Mouse (Mus musculus) natural killer cell, adult 2 months (primary cell): ENCODE data around the gene Peli2.

Experiments
- DNase-seq, 2 experiments: peaks; one replicate each; pipeline ENCODE4 v3.0.0; 2022; ENCODE audit warnings: low spot score in 2 of 2

Gene Peli2

DNA sequence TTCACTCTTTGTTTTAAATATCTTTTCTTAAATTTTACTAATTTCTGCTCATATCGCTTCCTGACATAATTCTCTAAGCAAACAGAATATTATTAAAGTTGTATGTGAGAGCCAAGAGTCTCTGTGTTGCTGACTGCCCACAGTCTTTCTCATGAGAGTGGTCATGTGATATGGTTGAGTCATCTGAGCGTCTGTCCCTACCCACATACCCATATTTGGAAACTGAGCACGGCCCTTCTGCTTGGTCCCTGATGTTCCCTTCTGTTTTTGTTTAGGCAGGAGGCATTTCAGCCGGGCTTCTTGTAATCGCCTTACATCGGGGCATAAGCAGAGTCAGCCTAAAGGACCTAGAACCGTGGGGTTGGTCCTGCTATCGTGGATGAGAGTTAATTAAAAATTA lies 68.7 kb downstream of the Peli2 start:
- no peak for DNase-seq

DNA sequence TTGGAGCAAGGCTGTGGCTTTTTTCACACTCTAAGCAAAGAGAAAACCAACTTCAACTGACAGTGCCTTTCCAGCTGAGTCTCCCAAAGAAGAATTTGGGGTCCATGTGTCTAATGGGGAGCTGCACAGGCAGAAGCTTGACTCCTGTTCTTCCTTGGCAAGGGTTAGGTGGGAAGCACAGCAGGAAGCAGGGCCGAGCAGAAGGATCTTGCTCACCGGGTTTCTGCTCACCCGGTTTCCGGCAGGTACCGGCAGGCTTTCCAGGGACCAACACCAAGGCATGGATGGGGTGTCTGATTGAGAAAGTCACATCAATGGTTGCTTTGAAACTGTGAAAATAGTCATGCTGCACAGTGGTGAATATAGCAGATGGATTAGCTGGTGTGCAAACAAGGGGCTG lies 70.3 kb downstream of the Peli2 start:
- DNase-seq: no peak

DNA sequence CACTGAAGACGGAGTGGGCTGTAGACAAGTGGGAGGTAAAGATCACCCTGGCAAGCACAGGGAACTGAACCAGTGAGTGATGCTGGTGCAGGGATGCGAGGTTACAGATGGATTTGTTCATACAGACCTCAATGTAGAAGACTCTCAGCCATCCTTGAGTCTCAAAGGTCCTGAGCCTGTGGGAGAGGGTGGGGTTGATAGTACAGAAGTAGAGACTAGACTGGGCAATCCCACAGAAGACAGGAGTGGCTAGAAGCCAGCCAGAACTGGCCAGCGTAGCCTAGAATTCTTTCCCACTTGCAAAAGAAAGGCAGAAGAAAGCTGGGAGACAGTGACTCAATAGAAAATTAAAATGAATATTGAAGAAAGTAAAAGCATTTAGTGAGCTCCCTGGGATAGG lies 71.3 kb downstream of the Peli2 start:
- no peak for DNase-seq

- no peak for DNase-seq
Observed at GRCm38 (mm10) chr14:48196804-48197203, 76.2 kb downstream of the Peli2 start.

GRCm38 (mm10) chr14:48197287-48197686 lies 76.7 kb downstream of the Peli2 start:
- DNase-seq: no peak

- no peak for DNase-seq
Observed at GRCm38 (mm10) chr14:48198190-48198954, 77.7 kb downstream of the Peli2 start.

DNA sequence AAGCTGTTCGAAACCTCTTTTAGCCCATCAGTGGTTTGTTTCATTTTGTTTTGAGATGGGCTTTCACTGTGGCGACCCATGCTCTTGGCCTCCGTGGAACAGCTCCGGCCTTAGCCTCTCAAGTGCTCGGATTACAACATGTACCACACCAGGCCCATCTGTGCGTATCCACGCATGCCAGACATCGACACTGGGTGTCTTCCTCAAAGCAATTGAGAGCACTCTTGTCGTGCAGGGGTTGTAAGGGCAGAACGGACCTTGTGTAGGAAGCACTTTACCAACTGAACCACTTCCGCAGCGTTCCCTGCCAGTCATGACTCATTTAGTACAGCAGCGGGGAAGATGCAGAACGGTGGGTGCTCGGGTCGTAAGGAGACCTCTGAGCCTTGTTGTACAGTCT lies 78.3 kb downstream of the Peli2 start:
- no peak for DNase-seq

- no peak for DNase-seq
Observed at GRCm38 (mm10) chr14:48199506-48199905, 78.9 kb downstream of the Peli2 start.

DNA sequence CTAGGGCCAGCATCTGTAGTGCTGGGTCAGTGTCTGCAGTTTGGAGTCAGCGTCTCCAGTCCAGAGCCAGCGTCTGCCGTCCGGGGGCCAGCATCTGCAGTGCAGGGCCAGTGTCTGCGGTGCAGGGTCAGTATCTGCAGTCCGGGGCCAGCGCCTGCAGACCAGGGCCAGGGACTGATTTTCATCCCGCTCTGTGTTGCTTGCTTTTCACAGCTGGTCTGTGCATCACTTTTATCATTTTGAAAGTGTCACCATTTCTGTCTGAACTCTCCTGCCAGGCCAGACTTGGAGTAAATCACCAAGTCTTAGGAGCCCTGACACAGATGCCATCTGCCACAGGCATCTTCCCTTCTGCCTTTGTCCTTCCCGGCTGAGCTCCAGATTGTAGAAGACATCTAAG lies 79.7 kb downstream of the Peli2 start:
- DNase-seq: no peak

- DNase-seq: no peak
Observed at GRCm38 (mm10) chr14:48200788-48201187, 80.2 kb downstream of the Peli2 start.

- DNase-seq: no peak
Observed at GRCm38 (mm10) chr14:48201403-48201802, 80.8 kb downstream of the Peli2 start.

- DNase-seq: peak; percentile 5 to 19
Observed at GRCm38 (mm10) chr14:48202096-48203036, 81.7 kb downstream of the Peli2 start.

DNA sequence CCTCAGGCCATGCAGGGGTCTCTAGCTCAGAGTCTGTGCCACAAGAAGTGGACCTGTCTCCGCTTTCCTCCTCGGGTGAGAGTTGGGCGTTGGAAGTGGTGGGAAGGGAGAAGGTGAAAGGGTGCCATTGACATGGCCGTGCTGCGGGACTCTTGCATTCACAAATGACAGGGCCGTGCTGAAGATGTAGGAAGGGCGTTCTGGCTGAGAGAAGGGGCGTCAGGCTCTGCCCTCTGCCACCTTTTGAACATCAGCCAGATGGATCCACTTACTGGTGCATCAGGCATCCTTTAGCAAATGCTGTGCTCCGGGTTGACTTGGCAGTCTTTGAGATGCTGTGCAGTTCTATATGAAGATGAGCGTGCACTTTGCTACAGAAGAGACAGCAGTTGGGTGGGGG lies 84.4 kb downstream of the Peli2 start:
- DNase-seq: no peak

- no peak for DNase-seq
Observed at GRCm38 (mm10) chr14:48205635-48206034, 85.0 kb downstream of the Peli2 start.

DNA sequence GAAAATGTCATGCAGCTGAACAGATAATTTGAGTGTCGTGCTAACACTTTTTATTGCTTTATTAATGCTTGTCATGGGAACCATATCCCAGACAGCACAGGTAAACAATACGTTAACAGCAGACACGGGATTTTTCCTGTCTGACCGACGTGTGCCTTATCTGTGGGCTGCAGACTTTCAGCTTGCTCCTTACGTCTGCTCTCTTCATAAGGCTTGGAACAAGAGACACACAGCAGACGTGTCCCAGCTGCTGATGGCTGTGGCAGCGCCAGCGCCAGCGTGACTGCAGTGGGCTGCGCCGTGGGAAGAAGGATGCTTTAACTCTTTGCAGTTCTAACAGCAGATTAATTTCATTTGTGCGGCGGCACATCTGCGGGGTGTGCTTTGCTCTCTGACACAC lies 86.5 kb downstream of the Peli2 start:
- DNase-seq: no peak

- DNase-seq: no peak
Observed at GRCm38 (mm10) chr14:48207746-48208640, 87.4 kb downstream of the Peli2 start.

GRCm38 (mm10) chr14:48209436-48209835 lies 88.8 kb downstream of the Peli2 start:
- DNase-seq: no peak

DNA sequence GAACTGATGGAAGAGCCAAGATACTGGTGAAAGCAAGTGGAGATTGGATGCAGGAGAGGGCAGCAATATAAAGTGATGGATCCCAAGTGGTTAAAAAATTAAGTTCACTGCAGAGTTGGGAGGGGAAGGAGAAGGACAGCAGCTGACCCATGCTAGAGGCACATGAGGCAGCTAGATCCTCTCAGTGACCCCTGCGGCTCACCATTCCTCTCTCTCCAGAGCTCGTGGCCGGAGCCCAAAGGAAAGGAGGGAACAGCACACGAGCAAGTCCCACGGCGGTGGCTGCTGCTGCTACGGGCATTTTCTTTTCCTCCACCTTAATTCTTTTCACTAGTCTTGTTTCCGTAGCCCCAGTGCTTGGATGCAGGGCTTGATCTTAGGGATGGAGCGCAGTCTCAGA lies 89.5 kb downstream of the Peli2 start:
- no peak for DNase-seq

DNA sequence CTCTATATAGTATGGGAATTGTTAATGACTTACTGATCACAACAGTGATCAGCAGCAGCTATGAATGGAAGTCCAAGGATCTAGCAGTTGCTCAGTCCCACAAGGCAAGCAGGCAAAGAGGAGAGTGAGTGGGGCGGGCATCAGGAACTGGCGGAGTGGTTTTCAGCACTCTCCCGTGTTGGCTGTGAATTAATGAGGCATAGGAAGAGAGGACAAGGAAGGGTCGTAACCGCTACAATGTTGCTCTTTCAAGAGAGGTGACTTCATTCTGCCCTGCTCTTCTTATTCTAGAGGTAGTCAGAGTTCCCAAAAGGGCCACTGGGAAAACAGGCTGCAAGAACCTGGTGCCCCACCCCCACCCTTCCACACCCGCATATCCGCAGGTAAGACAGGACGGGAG lies 90.9 kb downstream of the Peli2 start:
- no peak for DNase-seq

GRCm38 (mm10) chr14:48212839-48213238 lies 92.2 kb downstream of the Peli2 start:
- no peak for DNase-seq

DNA sequence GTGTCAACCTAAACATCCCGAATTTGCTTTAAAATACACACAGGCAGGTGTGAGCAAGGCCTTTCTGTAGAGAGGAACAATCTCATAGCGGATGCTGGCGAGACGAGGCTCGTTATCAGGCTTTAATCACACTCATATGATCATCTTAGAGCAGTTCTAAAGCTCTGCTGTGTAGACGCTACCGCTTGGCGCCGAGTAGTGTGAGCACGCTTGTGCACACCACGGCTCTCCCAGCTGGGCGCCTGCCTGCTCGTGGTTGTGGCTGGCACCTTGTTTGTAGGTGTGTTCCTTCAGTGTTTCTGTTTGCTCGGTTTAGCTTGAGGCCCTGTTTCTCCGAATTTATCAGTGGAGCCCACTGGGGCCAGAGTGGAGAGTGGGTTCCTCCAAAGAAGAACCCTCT lies 93.0 kb downstream of the Peli2 start:
- DNase-seq: no peak

GRCm38 (mm10) chr14:48222051-48222450 lies 101.4 kb downstream of the Peli2 start:
- no peak for DNase-seq
